Mouse (Mus musculus): Measurements from ENCODE around the gene Gdi2.

GRCm38 (mm10) chr13:3610795-3611438, 73.1 kb downstream of the Gdi2 start, which contains the start of gene Fam208b:
- TF ChIP-seq CTCF (conservative IDR thresholded peaks at IDR 0.05; ENCODE audit: insufficient read depth, insufficient read length, low read depth, low read length) = no peak
- no peak for TF ChIP-seq POLR2A (IDR thresholded peaks at IDR 0.05; ENCODE audit: low read depth, low read length)

All from kidney, adult 2 months (tissue).